Mouse (Mus musculus): ENCODE data around the gene Olfr1440.

Gene Olfr1440

DNA sequence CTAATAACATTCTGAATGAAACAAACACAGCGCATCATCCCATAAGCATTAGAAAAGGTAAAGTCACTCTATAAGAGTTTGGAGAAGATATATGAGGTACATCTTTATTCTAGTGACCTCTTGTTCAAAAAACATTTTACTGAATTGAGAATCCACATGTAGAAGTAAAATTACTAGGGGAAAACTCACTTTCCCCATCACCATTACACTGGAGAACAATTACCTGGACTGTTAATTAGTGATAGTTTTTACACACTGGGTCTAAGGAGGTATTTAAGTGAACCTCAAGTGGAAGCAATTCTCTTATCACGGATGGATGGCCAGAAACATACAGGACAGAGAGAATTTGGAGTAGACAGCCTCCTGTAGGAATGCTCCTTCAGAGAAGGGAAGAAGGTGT, at the start of gene Olfr1440:
Gene Olfr1440, plus strand, starts transcription at position 301 of the 400 bp plus-strand sequence.
- in situ Hi-C loops (cut with MboI, MseI) = no loop called here

DNA sequence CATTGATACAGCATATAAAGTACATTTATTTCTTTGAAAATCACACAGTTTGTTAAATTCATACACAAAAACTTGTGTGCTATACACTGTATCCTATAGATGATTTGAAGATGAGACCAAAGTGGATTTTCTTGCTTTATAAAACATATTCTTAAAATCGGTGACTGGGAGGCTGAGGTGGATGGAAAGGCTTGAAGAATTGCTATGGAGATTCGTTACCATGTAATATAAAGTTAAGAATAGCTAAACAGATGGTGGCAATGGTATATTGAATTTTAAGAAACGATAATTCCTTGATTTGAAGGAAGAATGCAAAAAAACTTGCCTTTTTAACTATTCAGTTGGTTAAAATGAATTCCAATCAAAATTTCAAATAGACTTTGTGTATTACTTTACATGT, 14.1 kb upstream of the Olfr1440 start:
- in situ Hi-C loops (cut with MboI, MseI) = no loop called here

DNA sequence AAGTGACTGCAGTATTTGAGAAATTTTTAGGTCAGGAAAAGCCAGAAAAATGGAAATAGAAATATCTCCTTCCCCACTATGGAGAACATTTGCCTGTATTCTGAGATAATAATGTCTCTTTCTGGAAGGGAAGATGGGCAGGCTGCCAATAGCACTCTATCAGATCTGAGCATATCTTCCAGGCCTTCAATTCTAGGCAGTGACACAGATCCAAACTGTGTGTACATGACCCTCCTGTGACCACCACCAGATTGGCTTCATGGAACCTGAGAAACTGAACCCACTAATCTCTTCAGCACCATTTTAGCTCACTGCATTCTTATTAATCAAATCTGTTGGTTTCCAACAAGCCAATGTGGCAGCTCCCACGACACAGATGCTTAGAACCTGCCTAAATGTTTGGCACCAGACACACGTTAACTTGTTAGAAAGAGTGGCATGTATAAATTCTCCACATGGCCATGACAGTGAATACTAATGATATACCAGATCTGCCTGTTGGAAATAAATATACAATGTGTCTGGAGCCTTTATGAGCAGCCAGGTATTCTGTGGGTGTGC, 12.5 kb upstream of the Olfr1440 start:
- in situ Hi-C loops (cut with MboI, MseI) = no loop called here

DNA sequence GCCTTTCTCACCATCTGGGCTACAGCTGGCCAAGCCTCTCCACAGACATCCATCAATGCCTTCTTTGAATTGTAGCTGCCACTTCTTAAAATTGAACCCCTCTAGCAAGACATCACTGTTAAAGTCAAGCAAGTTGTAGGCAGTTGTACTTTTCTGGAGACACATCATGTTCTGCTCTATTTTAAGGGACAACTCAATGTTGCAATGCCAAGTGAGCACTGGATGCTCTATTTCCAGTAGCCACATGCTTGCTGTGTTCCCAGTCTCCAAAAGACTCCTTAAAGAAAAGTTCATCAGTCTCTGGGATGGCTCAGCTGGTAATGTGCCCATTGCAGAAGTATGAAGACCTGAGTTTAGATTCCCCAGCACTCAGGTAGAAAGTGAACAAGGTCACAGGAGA, 26.7 kb downstream of the Olfr1440 start:
- in situ Hi-C loops (cut with MboI, MseI) = loop anchor here (10.0 to 25.0 kb wide), 3 partner anchors 276 to 931 kb away; partner anchors contain the start of genes Olfr1419 (in 1 of the 2) and Olfr1420 (in 1 of the 2)

DNA sequence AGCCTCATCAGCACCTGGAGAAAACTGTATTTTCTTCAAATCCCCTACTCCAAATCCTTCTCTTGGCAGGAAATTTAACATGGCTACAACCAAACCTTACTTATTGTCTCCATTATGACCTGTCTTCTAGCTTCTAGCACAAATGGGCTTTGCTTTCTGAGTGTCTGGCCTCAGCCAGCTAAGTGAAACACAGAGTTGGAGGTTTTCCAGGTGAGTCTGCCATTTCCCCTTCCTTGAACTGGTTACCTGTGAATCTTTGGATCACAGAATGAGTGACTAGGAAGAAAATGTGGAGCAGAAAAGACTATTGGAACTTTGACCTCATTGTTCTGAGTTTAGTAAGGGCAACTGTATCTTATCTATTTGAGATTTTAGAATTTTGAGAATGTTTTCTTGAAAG, 30.3 kb downstream of the Olfr1440 start, which contains the start of gene Olfr1441:
Gene Olfr1441, plus strand, starts transcription at position 73 of the 400 bp plus-strand sequence.
- in situ Hi-C loops (cut with MboI, MseI) = loop anchor here (10.0 to 25.0 kb wide), 3 partner anchors 280 to 927 kb away; partner anchors contain the start of genes Olfr1419 (in 1 of the 2) and Olfr1420 (in 1 of the 2)

DNA sequence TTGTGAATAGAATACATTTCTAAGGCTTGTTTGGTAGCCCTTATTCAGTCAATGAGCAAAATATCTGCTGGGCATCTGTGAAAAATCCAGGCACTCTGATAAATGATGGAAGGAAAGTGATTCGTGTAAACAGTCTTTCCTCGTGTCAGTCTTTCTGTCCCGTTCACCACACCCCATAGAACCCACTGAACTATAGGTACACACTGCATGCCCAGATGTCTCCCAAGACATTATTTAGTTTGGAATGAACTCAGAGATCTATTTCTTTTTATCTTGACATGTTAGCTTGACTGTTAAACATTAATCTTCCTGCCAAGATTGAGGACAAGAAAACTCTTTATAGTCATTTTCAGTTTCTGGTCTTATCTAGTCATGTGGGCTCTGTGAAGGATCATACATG, 31.2 kb downstream of the Olfr1440 start:
- in situ Hi-C loops (cut with MboI, MseI) = loop anchor here (10.0 to 25.0 kb wide), 3 partner anchors 281 to 926 kb away; partner anchors contain the start of genes Olfr1419 (in 1 of the 2) and Olfr1420 (in 1 of the 2)

DNA sequence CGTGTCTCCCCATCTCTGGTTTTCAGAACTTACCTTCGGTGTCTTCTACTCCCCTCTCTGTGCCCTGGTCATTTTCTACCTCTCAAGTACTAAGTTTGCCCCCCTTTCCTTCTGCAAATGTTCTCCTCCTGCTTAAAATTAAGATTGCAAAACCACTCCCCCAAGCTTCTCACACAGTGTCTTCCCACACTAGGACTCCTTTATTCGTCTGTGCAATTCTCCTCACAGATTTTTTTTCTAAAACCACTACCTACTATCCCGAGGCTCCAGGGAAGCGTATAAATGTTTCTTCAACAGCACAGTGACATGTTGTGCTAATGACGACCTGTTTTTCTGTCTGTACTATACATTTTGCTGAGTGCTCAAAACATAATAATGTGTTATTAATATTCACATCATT, 33.5 kb downstream of the Olfr1440 start:
- in situ Hi-C loops (cut with MboI, MseI) = loop anchor here (25.0 kb wide), 2 partner anchors 283 to 533 kb away; partner anchors contain the start of genes Olfr1419 (in 1 of the 2) and Olfr1420 (in 1 of the 2)

DNA sequence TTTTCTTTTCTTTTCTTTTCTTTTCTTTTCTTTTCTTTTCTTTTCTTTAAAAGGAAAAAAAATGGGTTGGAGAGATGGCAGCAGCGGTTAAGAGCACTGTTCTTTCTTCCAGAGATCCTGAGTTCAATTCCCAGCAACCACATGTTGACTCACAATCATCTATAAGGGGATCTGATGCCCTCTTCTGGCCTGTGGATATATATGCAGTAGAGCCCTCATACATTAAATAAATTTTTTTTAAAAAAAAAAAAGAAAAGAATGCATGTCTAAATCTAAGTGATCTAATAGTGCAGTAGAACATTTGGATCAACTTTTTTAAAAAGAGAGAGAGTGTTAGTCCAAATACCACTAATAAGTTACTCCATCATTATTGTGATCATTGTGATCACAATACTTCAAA, 34.6 kb downstream of the Olfr1440 start:
- in situ Hi-C loops (cut with MboI, MseI) = loop anchor here (25.0 kb wide), 2 partner anchors 284 to 534 kb away; partner anchors contain the start of genes Olfr1419 (in 1 of the 2) and Olfr1420 (in 1 of the 2)

DNA sequence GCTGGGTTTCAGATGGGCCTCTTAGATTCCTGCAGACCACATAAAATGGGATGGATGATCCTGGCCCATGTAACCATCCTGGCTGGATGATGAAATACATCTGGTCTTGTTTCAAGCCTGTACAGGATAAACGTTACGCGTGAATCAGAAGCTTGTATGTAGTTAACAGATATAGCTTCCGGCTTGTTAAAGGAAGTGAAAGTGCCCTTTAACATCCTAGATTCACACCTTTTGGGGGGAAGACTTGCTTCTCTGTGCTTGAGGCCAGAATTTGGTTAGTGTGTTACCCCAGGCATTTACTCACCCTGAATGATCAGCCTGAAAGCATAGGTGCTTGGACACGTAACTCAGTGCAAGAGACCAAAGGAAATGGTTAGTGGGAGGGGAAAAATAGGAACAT, 40.0 kb downstream of the Olfr1440 start:
- in situ Hi-C loops (cut with MboI, MseI) = no loop called here

DNA sequence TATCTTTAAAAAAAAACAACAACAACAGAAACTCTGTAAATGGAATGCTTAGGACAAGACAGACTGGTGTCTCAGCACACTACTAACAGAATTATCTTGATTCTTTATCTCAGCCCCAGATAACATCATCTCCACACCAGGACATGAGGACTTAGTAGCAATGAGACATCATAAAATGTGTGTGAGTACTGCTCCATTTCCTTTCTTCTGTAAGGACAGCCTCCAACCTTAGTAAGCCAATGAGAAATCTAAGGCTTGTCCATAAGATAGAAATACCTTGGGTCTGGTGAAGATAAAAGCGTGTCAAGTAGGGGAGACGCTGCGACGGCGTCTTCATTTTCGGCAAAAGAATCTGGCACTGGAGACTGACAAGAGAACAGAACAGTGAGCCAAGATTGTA, 40.5 kb downstream of the Olfr1440 start, which contains the start of gene Pfpl:
Gene Pfpl, plus strand, starts transcription at position 301 of the 400 bp plus-strand sequence.
- in situ Hi-C loops (cut with MboI, MseI) = no loop called here

DNA sequence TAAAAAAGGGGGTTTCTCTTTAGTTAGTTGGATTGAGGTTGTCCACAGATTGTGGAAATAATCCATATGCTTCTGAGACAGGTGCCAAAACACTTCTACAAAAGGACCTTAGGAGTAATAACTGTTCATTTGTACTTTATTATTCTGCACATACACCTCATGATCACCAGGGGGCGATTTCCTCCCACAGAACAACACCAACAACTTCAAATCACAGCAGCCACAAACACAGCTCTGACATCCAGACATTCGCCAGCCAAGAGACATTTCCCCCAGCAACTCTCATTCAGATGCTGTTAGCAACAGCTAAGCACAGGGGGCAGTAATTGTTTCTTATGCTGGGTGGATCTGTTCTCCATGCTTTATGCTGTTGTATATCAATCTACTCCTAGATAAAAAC, 46.0 kb downstream of the Olfr1440 start:
- in situ Hi-C loops (cut with MboI, MseI) = no loop called here

DNA sequence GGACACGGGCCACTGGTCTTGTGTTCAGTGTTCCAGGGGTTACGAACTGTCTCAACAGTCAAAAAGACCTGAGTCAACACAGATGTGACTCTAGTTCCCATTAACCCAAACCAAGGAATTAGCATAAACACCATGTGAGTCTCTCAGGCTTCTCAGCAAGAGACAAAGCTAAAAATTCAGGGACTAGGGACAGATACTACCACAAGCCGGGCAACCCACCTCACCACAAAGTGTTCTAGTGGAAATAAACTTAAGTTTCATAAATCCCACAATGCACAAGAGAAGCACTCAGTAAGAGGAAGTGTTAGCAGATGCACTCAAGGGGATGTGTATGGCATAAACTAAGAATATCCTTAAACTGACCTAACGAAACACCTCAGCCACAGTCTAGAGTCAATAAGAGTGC, 47.9 kb downstream of the Olfr1440 start:
- in situ Hi-C loops (cut with MboI, MseI) = no loop called here

DNA sequence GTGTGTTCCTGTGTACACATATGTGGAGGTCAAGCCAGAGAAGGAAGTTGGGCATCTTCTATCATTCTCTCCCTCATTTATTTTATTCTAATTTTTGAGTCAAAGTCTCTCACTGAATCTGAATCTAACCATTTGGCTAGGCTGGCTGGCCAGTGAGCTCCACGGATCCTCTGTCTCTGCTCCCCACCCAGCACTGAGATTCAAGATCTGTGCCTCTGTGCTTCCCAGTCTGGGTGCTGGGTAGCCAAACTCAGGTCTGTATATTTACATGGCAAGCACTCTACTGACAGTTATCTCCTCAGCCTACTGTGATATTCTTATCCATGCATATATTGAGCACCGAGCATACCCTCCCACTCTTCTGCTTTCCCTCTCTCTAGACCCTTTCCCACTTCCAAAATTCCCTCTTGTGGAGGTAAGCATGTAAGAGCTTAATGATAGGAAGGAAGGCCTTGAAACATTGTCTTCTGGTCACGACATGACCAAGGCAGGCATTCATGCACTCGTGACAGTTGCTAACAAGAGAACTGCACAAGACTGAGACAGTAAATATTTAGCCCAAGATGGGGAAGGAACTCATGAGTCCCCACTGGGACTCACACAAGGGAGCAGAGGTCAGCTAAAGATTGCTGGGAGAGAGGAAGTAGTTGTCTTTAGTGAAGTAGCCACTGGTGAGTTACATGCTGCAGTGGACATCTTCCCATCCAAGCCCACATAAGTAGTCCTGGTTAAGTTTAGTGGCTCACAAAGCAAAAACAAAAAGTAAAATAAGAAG, 48.9 kb downstream of the Olfr1440 start:
- in situ Hi-C loops (cut with MboI, MseI) = no loop called here

DNA sequence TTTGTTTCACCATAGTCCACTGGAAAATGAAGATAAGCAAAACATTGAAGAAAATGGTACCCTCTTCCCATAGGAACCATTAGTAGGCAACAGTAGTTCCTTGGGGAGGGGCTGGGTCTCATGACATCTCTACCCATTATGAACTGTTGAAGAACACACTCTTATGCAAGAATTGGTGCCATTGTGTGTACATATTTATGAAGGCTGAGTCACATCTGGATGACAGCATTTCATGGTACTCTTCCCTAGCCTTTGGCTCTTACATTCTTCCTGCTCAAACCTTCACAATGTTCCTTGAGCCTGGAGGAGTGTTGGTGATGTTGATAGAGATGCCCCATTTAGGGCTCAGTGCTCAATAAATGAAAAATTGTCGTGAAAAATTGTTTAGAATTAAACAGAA, 52.5 kb downstream of the Olfr1440 start:
- in situ Hi-C loops (cut with MboI, MseI) = no loop called here

DNA sequence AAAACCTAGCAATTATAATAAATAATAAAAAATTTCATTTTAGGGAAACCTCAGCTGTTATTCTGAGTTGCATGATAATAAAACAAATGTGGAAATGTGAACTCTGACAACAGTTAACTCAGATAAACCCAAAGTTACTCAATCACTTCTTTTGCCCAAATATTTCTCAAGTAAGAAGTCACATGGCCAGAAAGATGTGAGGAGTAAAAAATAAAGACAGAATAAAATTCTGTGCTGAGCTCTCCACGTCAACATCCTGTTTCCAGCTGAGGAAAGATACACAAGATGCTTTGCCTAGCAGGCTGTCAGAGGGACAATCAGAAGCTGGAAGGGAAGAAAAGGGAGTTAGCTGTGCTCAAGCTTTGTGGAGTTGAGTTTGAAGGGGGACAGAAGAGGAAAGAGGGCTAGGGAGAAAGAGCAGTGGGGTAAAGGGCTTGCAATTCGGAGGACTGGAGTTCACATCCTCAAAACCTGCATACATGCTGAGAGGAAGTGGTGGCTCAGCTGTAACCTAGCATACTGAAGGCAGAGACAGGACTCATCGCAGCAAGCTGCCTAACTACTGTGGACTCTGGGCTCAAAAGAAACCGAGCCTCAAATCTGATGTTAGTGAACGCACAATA, 53.1 kb downstream of the Olfr1440 start:
- in situ Hi-C loops (cut with MboI, MseI) = no loop called here

DNA sequence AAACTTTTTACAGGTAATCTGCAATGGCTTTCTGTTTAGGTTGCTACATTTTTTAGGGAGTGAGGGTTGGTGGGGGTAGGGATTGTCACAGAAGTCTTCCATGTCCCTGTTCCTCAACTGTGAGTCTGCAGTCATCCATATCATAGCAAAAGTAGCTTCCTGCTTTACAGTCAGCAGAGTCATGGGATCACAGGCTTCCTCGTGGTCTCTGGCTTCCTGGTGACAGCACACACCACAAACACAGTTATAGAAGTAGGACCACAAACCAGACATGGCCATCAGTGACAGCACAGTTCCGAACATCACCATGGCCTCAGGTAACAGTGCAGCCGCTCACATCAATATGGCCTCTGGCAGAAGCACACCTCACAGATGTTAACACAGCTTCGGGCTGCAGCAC, 55.5 kb downstream of the Olfr1440 start:
- in situ Hi-C loops (cut with MboI, MseI) = no loop called here

DNA sequence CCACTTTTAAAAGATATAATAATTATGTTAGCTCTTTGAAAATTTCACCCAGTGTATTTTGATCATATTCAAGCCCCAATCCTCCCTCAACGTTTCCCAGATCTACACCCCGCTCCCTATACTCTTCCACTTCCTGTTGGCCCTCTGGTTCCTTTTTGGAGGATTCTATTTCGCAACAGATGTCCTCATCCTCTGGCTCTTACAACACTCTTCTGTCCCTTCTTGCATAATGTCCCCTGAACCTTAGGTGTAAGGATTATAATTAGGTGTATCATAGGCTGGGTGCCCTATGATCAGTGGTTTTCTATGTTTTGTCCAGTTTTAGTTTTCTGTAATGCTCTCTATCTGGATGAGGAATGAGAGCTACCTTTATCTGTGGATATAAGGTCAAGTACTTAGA, 57.9 kb downstream of the Olfr1440 start:
- in situ Hi-C loops (cut with MboI, MseI) = no loop called here
